Mouse (Mus musculus) ovary, postnatal 36 days (tissue): Measurements from ENCODE around the gene Rinl.

ENCODE experiments used
- DNase-seq: peaks from one replicate; pipeline ENCODE4 v3.0.0; 2022; ENCODE audit warnings: low spot score, mixed read lengths

The Rinl gene

GRCm38 (mm10) chr7:28809401-28810089 is 20.8 kb downstream of the Rinl start:
- DNase-seq, result peak; percentile 68

DNA sequence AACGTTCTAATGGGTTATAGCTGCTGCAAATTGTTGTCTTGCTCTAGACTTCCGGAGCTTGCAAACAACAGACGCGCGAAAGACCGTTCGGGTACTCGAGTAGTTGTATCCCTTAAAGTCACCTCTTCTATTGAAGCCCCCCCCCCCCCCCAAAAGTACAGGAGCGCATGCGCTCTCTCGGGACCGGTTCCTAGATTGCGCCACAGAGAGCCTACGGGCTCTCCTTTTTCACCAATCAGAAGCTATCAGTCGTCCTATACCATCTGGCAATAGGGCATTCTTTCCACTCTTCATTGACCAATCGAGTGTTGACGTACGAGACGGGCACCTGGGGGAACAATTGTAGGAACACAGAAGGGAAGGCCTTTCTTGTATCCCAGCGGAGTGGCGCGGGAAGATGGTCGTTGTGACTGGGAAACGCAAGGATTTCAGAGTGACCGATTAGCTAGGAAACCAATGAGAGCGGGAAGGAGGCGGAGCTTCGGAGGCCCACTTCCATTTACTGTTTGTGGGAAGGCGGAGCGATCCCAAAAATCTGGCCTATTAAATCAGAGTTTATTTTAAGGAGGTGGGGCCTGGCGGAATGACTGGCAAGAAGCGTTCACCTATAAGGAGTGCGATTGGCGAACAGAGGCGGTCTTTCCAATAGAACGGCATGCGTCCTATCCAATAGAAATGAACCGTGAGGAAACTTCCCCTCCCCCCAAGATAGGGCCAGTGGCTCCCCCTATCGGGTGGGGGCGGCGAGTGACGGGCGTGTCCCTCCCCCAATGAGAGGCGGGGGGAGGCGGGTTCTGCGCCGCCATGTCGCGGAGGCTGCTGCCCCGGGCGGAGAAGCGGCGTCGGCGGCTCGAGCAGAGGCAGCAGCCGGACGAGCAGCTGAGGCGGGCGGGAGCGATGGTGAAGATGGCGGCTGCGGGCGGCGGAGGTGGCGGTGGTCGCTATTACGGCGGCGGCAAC is 21.6 kb downstream of the Rinl start:
- peak; percentile 98 for DNase-seq

DNA sequence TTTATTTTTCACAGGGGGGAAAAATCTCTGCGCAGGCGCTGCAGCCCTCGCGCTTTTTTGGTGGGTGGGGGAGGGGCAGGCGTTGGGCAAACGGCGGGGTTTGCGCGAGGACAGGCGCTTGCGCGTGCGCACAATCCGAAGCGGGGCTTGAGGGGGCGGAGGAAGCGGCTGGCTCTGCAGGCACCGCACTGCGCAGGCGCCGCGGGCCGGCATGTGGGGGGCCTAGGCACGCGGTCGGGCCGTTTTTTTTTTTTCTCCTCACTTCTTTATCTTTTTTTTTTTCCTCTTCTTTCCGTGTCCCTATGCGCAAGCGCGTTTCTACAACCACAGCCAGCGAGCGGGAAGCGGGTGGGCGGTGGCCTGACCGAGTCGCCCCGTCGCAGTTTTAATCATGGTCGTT is 22.5 kb downstream of the Rinl start:
- DNase-seq, result peak; percentile 96

DNA sequence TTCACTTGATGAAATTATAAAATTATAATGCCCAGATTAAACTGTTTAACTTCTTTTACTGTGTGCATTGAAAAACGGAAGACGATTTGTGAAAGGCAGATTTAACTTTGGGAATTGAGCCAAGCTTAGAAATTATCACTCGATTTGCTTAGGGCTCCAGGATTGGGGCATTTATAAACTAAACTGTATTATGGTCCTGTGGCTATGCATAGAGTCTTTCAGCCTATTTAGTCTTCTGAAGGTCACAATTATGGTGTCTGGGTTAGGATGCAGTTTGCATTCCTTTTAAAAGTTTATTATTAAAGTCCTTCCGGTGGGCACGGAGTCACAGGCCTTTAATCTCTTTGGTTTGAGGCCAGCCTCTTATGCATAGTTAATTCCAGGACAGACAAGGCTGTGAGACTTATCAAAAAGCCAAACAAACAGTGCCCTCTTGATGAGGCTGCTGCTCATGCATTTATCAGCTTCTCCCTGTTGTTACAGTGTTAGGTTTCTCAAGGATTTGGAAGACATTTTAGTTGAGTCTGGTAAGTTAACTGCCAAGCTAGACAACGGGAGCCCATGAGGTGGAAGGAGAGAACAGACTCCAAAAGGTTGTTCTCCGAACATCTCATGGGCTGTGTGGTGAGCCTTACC is 23.0 kb downstream of the Rinl start:
- DNase-seq, result no peak

GRCm38 (mm10) chr7:28812436-28812835 is 23.7 kb downstream of the Rinl start:
- no peak for DNase-seq

DNA sequence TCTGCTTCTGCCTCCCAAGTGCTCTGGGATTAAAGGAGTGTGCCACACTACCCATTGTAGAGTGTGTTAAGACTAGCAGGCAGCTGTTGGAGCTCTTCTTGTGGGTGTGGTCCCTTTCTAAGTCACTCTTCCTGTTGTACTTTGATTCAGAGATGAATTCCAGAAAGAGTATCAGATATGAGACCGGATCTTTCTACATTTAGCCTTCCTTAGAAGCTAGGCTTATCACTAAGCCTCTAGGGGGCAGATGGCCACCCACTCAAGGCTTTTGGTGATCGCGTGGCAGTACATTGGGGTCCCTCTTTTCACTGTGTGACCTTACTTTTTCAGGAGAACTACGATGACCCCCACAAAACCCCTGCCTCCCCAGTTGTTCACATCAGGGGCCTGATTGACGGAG is 24.2 kb downstream of the Rinl start:
- DNase-seq, result no peak

DNA sequence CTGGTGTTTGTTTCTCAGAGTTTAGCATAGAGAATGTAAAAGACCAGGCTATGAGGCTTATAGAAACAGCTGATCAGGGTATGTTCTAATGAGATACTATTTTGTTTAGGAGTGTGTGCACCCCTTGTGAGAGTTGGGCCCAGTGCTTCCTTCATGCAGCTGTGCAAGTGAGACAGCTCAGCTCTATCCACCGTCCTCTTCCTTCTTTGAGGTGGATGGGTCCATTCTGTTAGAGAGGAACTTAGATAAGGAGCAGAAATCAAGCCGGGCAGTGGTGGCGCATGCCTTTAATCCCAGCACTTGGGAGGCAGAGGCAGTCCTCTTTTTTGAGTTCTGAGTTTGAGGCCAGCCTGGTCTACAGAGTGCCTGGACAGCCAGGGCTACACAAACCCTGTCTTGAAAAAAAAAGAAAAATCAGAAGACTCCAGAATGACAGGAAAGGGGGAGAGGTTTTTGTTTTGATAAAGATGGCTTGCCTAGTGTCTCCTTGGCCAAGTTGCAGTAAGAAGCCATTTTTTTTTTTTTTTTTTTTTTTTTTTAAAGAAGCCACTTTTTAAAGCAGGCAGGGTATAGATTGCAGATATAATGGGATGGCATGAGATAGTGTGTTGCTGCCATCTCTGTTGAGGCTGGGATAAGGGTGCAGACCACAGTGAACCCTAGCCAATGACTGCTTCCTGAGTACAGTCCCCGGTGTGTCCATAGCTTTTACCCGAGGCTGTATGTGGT is 25.7 kb downstream of the Rinl start:
- DNase-seq, result no peak

DNA sequence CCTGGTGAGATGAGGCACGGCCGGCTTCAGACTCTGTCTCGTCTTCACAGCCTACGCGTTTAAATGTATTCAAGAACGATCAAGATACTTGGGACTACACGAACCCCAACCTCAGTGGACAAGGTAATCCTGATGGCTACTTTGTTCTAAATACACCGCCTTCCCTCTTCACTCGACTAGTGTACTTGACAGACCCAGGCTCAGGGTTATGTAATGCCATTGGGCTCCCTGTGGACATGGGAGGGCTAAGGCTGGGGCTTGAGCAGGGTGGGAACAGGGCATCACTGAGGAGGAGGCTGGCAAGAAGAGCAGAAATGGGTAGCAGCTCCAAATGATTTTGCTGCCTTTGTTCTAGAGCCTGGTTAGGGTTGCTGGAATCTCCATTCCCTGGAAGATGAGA is 26.5 kb downstream of the Rinl start:
- no peak for DNase-seq

- no peak for DNase-seq
Observed at GRCm38 (mm10) chr7:28816201-28816600, 27.4 kb downstream of the Rinl start.

DNA sequence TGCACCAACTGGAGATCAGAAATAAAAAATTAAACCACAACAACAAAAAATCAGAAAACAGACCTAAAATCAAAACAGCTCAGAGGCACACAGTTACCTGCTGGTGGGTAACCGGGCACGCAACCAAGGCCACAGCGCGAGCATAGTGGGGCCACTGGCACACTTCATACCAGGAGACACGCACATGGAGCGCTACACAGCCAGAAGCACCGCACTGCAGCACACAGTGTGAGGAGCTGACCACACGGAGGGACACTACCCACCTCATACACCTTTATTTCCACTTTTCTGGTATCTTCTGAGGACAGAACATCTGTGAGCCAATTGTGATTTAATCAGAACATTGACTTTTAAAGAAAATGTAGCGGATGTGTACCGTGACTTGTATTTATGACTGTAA is 28.2 kb downstream of the Rinl start:
- no peak for DNase-seq

DNA sequence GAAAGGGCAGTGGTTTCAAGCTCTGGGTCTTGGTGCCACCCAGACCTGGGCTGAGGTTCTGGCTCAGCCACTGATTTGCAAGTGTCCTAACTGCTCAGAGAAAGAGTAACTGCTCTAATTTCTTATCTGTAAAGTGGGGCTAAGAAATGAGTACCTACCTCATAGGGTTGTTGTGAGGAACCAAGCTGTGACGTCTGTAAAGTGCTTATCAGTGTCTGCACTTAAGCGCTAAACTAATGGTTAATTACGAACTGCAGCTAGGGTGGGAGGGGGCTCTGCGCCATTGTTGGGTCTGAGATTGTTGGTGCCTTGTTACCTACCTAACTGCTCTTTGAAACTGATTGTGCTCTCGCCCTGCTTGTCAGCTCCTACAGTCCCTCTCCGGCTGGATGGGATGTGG is 28.8 kb downstream of the Rinl start:
- DNase-seq, result no peak

DNA sequence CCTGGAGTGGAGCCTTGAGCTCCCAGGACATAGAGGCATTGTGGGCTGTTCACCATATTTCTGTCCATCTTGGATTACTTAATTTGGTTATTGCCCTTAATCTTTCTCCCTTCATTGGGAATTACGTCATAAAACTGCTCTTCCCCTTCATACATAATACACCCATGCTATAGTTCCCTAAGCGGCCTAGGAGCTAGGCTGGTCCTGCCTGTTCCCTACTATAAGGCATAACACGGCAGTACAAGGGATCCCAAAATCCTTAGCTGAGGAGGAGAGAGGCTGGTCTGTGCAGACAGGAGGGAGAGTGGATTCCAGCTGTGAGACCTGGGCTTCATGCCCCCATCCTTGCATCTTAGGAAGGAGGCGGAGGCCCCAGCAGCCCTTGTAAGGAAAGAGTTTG is 29.2 kb downstream of the Rinl start:
- DNase-seq, result no peak

GRCm38 (mm10) chr7:28818436-28818835 is 29.7 kb downstream of the Rinl start:
- no peak for DNase-seq

GRCm38 (mm10) chr7:28818861-28819452 is 30.2 kb downstream of the Rinl start:
- no peak for DNase-seq

DNA sequence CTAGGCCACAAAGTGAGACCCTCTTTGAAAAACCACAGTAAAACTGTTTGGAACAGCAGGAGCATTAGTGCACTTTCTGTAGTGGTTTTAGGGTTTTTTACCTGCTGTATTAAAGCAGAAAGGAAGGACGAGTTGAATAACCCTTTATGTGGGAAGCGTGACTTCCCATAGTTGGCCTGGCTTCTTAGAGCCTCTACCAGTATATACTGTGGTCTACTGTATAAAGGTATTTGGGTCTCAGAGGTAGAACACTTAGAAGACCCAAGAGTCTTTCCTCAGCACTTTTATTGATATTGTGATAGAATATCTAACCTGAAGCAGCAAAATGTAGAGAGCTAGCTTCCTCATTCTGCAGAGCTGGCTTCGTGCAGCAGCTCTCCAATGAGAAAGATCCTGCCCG is 30.8 kb downstream of the Rinl start:
- DNase-seq, result no peak

DNA sequence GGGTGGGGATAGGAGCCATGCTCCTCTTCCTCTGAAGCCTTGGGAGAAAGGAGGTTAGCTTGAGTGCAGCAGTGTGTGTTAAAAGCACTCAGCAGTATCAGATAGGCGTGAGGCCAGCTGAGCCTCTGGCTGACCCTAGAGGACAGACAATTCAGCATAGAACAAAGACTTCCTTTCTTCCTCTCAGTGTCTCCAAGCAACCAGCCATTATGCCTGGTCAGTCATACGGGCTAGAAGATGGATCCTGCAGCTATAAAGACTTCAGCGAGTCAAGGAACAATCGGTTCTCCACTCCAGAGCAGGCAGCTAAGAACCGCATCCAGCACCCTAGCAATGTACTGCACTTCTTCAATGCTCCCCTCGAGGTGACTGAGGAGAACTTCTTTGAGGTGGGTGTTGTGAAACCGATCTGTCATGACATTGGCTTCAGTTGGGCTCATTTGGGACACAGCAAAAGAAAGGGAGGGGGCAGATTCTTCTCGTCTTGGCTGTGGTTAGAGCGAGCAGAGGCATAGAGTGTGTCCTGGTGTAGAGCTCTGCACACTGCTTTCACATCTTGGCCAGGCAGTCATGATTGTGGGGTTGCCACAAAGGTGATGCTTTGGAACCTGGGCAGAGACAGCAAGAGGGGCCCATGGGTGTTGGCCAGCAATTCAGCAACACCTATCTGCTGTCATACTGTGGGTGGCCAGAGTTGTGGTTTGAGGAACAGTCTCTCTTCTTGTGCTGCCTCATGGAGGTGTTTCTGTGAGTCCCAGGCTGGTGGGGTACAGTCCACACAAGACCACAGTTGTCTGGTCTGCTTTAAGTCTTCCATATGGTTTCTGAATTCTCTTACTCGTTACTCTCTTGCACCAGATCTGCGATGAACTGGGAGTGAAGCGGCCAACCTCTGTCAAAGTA is 31.8 kb downstream of the Rinl start:
- no peak for DNase-seq

DNA sequence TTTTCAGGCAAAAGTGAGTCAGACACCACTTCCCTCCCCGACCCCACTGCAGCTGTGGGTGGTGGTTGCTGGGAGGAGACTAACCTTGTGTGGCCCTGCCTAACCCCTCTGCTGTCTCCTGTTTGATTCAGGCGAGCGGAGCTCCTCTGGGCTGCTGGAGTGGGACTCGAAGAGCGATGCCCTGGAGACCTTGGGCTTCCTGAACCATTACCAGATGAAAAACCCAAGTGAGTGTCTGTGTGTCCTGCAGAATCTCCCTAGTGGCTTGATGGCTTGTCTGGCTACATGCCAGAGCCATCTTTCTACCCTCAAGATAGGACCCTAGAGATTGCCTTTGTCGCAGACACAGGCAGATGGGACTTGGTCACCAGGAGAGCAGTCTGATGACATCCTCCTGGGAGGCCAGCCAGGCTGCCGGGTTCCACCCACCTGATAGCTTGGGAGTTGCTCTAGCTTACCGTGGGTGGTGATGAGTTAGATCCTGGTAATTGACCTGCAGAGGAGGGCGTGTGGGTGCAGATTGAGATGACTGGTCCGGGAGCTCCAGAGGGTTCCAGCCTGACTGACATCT is 32.6 kb downstream of the Rinl start:
- DNase-seq, result no peak

DNA sequence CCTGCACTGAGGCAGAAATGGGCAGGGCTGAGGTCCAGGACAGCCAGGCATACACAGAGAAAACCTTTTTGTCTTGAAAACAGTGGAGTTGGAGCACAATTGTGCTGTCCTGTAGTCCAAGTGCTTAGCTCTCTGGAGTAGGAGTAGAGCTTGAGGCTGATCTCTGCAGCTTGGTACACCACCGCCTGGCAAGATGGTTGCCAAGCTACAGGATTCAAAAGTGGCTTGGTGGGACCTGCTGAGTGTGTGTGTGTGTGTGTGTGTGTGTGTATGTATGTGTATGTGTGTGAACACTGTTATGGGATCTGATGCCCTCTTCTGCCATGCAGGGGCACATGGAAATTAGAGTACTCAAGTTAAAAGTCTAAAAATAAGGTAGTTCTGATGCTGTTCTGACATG is 33.8 kb downstream of the Rinl start:
- no peak for DNase-seq

DNA sequence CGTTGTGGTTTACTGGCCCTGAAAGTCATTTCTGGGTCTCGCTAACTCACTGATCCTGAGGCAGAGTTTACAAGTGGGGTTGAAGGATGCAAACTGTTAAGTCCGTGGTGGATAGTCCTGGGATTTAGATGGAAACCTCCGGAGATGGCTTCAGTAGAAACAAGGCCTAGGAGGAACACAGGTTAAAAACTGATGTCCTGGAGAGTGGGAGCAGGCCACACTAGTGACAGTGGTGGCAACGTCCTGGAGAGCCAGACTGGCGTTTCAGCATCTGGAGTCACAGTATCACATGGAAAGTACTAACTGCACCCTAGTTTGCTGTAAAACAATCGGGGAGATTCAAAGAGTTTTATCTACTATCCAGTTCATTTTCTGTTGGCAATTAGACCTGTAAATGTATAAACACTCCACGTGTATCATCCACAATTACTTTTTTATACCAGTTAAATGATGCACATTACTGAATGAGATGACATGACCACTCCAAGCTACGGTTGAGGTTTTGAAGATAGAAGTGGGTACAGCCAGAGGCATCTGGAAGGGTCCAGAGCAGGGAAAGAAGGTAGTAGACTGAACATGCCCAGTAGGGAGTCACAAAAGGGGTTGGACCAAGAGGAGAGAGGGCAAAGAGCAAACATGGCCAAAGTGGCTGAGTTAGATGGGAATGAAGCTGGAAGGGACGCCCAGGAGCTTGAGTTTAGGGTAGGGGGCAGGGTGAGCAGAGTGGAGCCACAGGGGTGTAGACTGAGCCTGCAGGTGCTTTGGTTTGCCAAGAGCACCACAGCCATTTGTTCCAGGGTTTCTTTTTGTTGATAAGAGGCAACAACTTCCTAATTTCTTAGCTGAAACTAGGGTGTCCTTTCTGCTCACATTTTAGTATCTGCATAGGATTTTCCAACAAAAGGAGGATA is 34.5 kb downstream of the Rinl start:
- no peak for DNase-seq
